17 mouse cellular contexts compared by ENCODE assay signal in the genomic region with DNA sequence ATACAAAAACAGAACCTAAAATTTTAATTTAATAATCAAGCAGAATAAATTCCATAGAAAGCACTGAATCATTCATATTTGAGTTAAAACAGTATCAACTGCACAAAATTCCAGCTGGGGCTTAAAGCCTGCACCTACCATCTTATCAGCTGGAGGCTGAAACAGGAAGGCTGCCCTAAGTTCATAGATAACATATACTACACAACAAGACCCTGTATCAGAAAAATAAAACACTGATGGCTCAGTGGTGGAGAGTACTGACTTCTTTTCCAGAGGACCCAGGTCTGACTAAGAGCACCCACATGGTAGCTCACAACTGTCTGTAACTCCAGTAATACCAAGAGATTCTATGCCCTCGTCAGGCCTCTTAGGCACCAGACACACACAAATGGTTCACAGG.
"Had no signal": no experiment of that assay in that cellular context is flagged by ENCODE, and none has a peak within 500 bp of the region (broad histone marks: within the 10 kb centered on the region; RNA-seq: fewer than 3 reads in every experiment).

No protein-coding gene starts in this region.

- H3K9me3 ChIP-seq: limb, embryonic 15.5 days; midbrain, embryonic 10.5 days; midbrain, embryonic 12.5 days; neural tube, embryonic 12.5 days; stomach, embryonic 15.5 days had no signal

- H3K4me3 ChIP-seq: limb, embryonic 15.5 days; megakaryocyte, embryonic 14.5 days; midbrain, embryonic 10.5 days; midbrain, embryonic 12.5 days; myocyte; neural tube, embryonic 12.5 days; stomach, embryonic 15.5 days had no signal

- H3K9ac ChIP-seq: limb, embryonic 15.5 days; lung, embryonic 14.5 days; midbrain, embryonic 12.5 days; neural tube, embryonic 12.5 days; stomach, embryonic 15.5 days had no signal

- DNase-seq: lung, embryonic 14.5 days; lung, postnatal 14 days; lung, postnatal 36 days; midbrain, embryonic 14.5 days; right cerebral cortex, postnatal 14 days; thymus, adult 2 months; thymus, postnatal 36 days had no signal

- H3K27ac ChIP-seq: limb, embryonic 15.5 days; macrophage; midbrain, embryonic 10.5 days; midbrain, embryonic 12.5 days; neural tube, embryonic 12.5 days; stomach, embryonic 15.5 days; stomach, postnatal 0 days had no signal

- H3K4me2 ChIP-seq: limb, embryonic 15.5 days; lung, embryonic 14.5 days; midbrain, embryonic 12.5 days; neural tube, embryonic 12.5 days; stomach, embryonic 15.5 days had no signal

- H3K27me3 ChIP-seq: limb, embryonic 15.5 days; megakaryocyte, embryonic 14.5 days; midbrain, embryonic 12.5 days; neural tube, embryonic 12.5 days; stomach, embryonic 15.5 days had no signal

- ATAC-seq: midbrain, embryonic 16.5 days had no signal

- H3K4me1 ChIP-seq: limb, embryonic 15.5 days; midbrain, embryonic 10.5 days; midbrain, embryonic 12.5 days; neural tube, embryonic 12.5 days; stomach, embryonic 15.5 days had no signal
